Mouse (Mus musculus) embryonic fibroblast, embryonic 13.5 days (primary cell): ENCODE data around the gene Kif13a.

Source experiments
- CTCF ChIP-seq: IDR thresholded peaks from 2 replicates; pipeline ENCODE4 v1.5.1; 2011; ENCODE audit warnings: mild to moderate bottlenecking, control low read depth, low read length, moderate library complexity, borderline replicate concordance; ENCODE audit not compliant: insufficient read depth
- POLR2A ChIP-seq: IDR thresholded peaks from 2 replicates; pipeline ENCODE4 v1.6.1; 2011; ENCODE audit warnings: low read depth, mild to moderate bottlenecking, control low read depth, low read length, moderate library complexity

DNA sequence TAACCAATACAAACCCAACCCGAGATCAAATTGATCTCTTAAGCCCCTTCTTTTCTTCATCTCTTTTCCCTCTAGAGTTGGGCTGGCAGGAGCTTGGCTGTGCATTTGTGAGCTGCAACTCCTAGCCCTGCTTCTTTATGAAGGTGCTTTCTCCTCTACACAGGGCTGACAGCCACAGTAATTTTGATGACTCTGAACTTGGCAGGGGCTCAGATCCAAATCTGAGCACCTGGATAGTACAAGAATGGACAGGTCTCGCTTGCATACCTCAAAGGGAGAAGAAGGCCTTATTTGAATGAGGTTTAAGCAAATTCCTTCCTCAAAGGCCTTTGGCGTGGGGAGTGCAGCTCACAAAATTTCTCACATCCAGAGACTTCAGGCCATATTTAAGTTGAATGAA, 88.0 kb downstream of the Kif13a start:
- no peak for TF ChIP-seq CTCF
- no peak for TF ChIP-seq POLR2A
